Mouse (Mus musculus): Measurements from ENCODE around the gene Uqcc2. TPM values are rescaled to one million over a fixed set of nuclear protein-coding genes. Genes with fewer than 3 reads are reported as not detected.

Gene Uqcc2
- total RNA-seq (2021): 212 and 245 TPM in 2 replicates
- long read RNA-seq, transcript Uqcc2-201 (4 exons, 500 nt): major isoform, 87 of 88 reads
- long read RNA-seq, partial matches to known transcripts: 0 of 88 reads
- long read RNA-seq, other reads (novel, unspliced or antisense): 1 of 88 reads

DNA sequence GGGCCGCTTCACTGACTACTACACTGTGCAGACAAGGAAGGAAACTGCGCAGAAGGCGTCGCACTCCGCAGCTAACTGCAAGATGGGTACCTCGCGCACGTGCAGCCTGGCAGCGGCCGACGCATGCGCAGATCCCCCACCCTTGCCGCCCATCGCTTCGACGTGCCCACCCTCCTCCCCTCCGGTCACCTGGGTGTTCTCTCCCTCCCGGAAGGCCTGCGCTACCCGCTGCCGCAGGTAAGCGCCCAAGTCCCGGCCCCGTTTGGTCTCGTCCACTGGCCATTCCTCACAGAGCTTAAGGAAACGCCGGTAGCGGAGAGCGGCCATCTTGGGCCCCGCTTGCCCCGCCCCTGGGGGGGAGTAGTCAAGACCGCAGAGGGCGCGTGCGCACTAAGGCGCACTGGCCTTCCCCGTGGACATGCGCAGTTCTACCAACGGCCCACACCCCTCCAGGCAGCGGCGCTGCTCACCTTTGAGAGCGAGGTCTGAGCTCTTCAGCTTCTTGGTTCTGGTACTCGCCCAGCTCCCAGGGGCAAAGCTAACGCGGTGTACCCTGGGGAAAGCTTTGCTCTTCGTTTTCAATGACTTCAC, at the start of gene Uqcc2:
Gene Uqcc2, minus strand, starts transcription at position 366 of the 591 bp plus-strand sequence.
- peak; percentile 99 for DNase-seq

DNA sequence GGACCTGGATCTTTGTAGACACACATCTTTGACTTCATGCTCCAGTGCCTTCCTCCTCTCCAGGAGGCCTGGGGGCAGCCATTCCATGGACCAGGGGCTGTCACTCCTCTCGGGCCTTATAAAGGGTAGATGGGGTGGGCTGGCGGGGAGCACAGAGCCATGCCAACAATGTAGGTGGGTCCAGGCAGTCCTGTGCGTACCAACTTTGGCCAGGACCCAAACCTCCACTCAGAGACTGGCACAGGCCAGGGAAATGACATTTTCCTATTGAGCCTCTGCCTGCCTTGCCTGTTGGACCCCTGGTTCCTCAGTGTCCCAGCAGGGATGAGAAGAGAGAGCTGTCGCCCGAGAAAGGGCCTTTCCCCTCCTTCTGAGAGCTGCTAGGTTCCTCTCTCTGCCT, 48.7 kb upstream of the Uqcc2 start:
- no peak for DNase-seq

DNA sequence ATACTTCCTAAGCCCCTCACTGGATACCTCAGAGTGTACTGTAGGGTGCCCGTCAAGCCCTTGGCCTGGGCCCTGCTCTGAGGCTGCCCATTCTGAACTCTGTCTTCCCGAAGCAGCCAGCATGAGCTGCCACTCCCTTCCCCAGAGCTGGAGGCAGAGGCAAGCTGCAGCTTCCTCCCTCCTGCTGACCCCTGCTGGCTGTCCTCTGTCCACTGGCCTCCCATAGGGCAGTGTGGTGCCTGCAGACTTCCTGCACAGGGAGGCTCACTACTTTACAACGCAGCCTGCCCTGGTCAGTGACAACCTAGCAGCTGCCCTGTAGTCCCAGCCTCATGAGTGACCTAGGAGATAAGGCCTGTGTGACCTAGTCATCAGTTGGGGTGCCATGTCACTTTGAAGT, 48.0 kb upstream of the Uqcc2 start:
- DNase-seq: no peak

DNA sequence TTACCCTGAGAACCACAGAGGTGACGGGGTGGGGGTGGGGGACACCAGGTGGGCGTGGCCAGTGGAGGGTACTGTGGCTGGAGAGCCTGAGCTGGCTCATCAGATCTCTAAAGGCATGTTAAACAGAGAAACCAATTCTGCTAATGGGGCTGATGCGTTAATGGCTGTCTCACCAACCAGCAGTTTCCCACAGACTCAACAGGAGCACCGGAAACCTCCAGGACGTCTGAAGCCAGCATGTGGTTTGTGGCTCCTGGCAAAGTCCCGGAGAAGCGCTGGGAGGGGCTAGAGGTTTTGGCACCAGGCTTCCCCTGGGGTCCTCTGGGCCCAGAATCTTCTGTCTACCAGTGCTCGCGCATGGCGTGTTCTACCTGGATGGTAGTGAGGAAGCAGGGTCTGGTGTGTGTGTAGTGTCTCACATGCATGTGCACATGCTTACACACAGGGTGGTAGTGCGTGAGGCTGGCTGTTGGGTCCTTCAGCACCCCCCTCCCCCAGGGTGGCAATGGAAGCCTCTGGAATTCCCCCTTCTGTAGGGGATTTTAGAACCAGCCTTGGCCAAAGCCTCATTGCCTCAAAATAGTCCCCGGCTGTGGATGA, 46.1 kb upstream of the Uqcc2 start:
- DNase-seq: no peak

DNA sequence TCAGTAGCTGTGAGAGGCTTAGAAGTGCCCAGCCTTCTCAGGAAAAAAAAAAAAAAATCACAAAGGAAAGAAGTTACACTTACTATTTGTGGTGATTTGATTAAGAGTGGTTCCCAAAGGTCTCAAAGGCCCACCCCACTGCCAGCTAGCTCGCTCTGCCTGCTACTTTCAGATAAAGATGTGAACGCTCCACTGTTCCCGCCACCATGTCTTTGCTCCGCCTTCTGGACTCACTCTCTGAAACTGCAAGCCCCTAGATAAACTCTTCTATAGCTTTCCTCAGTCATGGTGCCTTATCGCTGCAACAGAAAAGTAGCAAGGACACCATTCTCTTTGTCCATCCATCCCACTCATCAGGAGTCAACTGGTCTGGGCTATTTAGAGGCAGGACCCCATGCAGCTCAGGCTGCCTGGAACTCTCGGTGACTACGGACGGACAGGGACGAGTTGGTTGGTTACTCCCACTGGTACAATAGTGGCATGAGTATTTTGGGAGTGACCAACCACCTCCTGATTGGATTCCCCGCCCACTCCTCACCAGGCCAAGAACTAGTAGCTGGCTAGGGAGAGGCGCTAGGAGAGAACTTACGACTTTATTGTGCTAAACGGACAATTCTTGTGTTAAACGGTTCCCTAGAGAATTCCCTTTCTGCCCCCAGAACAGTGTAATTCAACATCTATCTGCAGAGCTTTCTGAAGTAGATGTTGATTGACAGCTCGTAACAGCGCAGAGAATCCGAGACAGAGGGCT, 44.9 kb upstream of the Uqcc2 start:
- no peak for DNase-seq

DNA sequence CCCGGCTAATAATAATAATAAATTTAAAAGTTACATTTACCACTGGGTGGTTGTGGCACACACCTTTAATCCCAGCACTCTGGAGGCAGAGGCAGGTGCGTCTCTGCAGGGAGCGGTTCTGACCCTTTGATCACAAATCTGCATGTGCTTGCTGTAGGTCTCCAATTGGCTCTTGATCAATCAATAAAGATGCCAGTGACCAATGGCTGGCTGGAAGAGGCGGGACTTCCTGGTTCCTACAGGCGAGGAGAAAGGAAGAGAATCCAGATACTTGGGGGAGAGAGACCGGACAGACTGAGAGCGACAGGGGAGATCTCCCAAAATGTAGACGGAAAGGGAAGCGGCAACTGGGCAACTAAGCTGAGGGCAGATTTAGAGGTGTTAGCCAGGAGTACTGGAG, 44.3 kb upstream of the Uqcc2 start:
- no peak for DNase-seq

DNA sequence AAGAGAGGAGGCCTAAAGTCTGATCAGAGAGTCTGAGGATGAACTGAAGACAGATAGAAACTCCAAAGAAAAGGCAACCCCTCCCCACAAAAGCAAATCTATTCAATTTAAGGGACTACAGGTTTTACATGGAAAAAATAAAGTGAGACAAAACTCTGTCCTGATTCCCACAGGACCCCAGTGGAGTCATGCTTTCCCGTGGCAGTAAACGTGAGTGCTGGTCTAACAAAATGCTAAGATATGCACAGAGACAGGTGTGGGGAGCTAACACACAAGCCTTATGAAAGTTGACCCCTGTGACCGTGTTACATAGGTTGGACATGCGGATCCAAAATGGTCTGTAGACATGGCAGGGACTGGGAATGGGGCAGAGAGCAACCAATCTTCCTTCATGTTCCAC, 43.0 kb upstream of the Uqcc2 start:
- no peak for DNase-seq

DNA sequence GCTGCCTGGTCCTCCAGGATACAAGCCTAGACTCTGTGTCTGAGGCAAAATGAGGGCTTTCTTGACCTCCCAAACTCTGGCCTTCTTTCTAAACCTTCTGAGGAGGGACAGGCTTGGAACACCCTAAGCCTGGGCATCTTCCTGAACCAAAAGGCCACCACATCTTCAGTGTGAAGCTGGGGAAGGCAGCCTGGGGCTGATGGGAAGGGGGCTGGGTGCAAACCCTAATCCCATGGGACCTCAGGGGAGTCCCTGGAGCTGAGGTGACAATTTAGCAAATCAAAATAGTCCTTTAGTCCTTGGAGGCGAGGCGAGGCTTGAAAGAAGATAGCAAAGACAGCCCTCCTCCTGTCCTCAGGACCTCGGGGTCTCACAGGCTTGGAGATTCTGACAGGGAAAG, 42.6 kb upstream of the Uqcc2 start:
- DNase-seq: no peak

DNA sequence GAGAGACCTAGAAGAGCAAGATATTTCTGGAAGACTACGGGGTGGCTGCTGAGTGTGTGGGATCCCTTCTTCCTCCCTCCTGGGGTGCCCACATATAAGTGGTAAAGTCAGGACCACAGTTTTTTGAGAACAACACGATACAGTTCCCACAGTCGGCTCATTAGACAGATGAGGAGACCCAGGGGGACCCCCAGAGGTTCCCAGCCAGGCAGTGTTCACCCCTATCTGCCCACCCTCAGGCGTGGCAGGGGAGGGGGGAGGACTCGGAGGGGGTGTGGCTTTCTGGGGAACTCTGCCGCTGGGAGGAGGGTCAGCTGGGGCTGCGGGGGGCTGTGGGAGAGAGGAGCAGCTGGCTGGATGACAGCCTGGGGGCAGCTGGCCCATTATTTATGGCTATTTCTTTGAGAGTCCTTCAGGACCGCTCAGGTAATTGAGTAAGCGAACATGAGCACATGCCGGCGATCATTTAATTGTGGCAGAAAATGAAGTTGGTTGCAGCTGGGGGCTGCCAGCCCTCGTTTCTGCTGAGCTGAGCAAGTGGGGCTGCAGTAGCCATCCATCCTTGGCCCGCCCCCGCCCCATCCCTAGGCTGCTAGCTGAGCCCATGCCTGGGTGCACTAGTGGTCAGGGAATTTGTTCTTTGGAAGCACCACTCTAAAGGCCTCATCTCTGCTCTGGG, 41.6 kb upstream of the Uqcc2 start:
- DNase-seq: no peak

DNA sequence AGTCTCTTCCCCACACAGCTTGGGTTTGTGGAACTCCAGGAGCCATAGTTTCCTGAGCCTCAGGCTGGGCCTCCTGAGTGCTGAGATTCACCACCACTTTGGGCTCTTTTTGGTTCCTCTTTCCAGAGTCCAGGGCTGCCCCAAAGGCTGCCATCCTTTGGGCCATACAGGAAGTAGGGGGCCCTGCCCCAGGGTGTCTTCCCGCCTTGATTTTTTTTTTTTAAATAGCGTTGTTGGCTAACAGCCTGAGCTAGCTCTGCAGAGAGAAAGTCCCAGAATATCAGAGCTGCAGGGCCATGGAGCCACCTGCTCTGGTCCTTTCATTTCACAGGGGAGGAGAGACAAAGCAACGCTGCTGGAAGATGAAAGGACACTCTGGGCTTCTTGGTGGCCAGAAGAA, 40.0 kb upstream of the Uqcc2 start:
- DNase-seq: no peak

DNA sequence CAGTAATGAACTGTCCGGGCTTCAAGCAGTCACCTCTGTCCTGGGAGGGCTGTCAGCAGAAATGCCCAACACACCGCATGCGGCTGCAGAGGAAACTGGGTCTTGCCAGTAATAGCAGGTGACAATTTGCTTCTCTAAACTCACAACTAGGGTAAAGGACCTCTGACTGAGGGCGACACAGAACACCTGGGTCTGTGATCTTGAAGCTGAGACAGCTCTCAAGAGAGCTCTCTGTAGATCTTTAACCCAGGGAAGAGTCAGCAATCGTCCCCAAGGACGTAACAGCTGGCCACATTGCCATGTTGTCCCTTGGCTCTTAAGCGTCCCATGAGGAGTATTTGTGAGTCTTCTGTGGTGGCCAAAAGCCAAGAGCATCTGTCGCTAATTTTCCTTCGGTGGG, 38.7 kb upstream of the Uqcc2 start:
- DNase-seq: no peak

DNA sequence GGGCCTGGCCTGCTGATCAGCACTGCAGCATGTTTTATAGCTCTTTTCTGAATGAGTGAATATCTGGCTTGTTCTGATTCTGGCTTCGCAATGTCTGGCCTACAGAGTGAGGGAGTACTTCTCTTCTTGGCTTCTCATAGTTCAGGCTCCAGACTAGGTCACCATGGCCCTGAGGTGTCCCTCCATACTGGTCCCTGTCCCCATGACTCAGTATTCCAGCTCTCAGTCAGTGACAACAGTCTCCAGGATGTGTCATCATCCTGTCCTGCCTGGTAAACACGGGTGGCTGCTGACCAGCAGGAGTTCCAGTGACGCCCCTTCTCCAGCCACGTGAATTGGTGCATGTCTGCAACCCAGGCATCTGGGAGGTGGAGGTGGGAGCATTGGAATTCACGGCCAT, 37.4 kb upstream of the Uqcc2 start:
- DNase-seq: peak; percentile 38

DNA sequence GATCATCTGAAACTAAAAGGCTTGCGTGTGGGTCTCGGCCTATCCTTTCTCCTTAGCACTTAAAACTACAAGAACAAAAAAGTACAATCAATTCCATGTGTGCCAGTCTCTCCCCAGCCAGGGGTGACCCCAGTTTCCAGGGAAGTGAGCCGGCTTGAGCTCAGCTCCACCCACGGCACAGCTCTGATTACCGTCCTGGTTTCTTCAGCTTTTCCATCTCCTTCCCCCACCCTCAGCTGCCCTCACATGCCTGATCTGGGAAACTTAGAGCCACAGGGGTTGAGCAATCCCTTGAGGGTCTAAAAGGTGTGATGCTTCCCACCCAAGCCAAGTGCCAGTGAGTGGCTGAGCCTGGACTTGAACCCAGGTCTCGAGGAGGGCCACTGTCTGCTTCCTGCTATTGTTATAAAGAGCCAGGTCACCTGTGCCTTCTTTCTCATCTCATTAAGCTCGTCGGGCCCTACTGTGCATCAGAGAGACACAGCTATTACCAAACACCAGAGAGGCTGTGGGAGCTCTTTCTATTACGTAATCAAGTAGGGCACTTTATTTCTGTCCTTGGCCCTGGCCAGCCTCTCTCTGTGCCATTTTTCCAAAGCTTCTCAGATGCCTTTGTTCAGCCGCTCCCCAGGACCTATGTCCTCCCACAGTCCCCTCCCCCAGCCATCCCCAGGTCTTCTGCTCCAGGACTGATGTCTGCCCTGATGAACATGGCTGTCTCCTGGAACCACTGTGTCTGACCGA, 36.4 kb upstream of the Uqcc2 start:
- no peak for DNase-seq

DNA sequence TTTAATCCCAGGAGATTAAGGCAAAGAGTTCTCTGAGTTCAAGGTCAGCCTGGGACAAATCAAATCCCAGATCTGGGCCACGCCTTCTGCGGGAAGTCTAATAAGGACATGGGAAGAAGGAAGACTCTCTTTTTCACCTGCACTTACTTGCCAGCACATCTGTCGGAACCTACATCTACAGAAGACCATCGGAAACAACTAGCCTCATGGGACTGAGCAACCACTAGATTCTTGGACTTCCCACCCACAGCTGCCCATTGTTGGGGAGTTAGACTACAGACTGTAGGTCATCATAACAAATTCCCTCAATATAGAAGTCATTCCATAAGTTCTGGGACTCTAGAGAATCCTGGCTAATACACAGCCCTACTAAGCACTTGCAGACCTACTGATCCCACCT, 34.9 kb upstream of the Uqcc2 start:
- DNase-seq: no peak

DNA sequence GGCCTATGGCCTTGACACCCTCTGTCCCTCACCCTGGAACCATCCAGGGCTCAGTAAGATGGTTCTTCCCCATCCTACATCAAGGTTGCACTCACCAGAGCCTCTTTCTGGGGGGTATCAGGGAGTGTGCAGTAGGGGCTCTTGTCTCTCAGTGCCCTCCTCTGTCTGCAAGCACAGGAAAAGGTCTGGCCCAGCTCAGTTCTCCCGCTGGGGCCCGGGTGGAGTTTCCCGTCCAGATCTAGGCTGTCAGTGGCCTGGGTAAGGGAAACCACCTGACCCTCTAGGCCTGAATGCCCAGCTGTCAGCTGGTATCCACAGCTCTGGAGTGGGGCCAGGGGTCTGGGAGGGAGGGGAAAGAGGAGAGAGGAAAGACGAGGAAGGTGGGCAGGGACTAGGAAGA, 33.8 kb upstream of the Uqcc2 start, which contains the start of gene Ip6k3:
Gene Ip6k3, minus strand, starts transcription at position 251 of the 400 bp plus-strand sequence.
- DNase-seq: no peak

DNA sequence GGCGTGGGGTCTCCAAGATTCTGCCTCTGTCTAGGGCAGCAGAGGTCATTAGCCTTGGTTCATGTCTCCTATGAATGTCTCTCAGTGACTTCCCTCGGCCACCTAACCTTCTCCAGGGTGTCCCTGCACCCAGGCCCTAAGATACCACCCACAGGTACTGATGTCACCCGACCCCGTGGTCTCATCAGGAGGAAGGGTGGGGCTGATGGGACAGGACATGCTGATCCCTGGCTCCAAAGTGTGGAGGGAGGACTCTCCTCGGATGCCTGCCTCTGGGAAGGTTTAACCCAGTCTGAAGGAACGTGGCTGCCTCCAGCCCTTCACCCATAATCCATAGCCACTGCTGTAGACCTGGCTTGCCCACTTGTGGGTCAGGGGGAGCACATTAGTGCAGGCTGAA, 33.2 kb upstream of the Uqcc2 start:
- DNase-seq: no peak

DNA sequence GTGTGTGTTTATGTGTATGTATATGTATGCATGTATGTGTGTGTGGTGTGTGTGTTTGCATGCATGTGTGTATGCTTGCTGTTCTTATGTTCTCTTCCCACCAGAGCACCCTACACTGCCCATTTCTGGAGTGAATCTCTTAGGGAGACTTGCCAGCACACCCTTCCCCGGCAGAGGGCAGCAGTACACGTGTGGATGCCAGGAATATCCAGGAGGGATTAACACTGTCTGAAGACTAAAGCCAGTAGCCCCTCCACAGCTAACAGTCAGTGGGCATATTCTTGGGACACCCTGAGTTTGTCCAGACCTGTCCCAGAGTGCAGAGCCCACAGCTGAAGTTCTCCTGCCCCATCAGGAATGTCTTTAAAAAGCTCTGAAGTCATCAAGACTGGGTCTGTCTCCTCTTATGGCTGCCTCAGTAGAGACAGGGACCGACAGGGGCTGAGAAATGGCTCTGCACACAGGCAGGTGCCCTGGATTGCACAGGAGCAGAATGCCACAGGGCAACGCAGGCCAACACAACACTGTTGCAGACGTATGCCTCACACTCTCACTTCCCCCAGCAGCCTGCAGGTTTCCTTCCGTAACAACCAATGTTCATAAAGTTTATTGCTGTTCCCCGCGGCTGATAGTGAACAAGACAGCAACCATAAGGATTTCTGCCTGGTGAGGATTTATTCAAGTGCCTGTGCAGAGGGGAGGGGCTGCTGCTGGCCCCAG, 31.5 kb upstream of the Uqcc2 start:
- peak; percentile 60 for DNase-seq

DNA sequence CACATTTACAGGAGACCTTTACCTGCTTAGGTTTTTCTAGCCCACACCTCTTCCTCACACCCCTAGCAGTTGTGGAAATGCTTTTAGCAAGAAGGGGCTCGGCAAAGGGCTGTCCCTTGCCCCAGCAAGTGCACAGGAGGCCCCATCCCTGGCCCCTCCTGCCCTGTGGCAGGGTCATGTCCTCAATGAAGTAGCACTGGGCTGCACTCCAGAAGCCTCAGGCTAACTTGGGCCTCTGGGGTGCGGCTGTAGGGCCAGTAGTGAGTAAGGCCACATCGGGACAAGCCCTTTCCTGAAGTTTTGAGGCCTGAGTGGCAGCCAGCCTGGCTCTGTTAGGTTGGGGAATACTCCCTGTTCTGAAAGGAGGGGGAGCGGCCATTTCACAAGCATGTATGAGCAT, 27.2 kb upstream of the Uqcc2 start:
- DNase-seq: peak; percentile 35

DNA sequence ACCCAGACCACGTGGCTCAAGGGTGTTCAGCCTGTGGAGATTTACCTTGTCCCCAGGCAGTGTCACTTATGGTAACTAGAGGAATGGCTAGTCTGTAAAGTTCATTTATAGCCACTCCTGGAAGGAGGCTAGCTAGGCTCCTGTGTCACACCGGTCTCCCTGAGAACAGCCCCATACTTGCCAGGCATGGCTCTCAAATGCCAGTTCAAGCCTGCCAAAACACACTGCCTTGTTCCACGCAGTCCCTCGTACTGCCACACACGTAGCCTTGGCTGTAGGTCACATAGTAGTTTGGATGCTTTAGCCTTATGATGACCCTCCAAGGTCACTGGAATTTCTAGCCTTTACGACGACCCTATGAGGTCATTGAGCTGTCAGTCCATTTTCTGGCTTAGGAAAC, 25.5 kb upstream of the Uqcc2 start:
- no peak for DNase-seq

DNA sequence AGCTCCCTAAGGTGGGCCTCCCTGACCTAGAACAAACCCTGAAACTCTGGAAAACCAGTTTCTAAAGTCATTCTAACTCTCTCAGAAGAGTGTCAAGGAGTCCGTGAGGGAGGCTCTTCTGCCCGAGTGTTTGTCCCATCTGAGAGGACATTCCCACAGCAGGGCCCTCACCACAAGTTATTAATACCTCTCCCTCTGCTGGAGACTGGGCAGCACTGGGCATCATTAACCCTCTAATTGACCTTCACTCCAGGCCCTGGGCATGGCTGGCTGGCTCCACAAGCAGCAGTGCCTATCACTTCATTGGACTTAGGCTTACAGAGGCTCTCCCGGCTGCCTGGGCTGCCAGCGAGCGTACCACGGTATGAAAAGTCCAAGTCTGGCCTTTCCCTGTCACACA, 24.7 kb upstream of the Uqcc2 start:
- DNase-seq: no peak

DNA sequence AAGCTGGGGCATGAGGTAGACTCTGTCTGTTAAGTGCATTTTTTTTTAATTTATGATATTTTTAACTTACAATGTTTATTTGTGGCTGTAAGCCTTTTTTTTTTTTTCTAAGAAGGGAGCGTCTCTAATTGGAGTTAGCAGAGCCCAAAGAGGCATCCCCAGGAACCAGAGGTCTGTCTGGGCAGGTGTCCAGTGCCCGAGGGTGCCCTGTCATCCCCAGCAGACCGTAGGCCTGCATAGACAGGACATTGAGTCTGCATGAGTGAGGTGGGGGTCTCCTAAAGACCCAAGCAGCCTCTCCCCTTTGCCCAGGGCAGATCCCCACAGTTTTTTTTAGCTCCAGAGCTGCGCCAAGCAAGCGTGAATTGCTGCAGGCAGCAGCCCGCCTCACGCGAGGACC, 22.0 kb upstream of the Uqcc2 start:
- DNase-seq: no peak

DNA sequence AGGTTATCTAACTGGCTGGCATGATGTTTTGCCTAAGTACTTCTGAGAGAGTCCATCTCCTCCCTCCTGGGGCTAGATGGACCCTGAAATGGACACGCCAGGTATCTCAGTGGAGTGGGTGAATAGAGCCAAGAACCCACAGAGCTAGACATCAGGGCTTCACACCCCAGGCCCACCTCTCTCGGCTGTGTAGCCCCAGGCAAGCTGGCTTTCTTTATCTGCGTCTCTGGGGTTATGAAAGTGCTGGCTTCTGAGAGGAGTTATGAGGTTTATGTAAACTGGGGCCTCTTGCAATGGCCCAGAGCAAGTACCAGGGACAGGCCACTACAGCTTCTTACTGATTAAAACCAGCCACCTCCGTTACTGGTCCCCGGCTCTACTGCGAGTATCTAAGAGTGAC, 21.2 kb upstream of the Uqcc2 start:
- no peak for DNase-seq

All from adrenal gland, postnatal 25 days (tissue).